Mouse (Mus musculus) layer of hippocampus, postnatal 36 days (tissue): ENCODE measurements around the gene Gm49392. TPM values are rescaled to one million over a fixed set of nuclear protein-coding genes. Genes with fewer than 3 reads are reported as not detected.
"Not testable (repeated sequence)": the region's sequence is repeated elsewhere in the genome, so short reads cannot be mapped to it uniquely, and the experiment has no call there.

Experiments used
- DNase-seq, 2 experiments: peaks; one replicate each; pipeline ENCODE4 v3.0.0; 2022
- total RNA-seq, 2 experiments: library from RNA; stranded (reverse); gene quantifications; 2 replicates each; pipeline ENCODE4 v1.2.3; 2021

Gm49392 gene
- total RNA-seq = not detected

- not testable (repeated sequence) for DNase-seq
These were observed at the start of gene Gm49392 for GRCm38 (mm10) chr13:60896794-60897193. Gene Gm49392 (minus strand): TSS chr13:60896894.

DNA sequence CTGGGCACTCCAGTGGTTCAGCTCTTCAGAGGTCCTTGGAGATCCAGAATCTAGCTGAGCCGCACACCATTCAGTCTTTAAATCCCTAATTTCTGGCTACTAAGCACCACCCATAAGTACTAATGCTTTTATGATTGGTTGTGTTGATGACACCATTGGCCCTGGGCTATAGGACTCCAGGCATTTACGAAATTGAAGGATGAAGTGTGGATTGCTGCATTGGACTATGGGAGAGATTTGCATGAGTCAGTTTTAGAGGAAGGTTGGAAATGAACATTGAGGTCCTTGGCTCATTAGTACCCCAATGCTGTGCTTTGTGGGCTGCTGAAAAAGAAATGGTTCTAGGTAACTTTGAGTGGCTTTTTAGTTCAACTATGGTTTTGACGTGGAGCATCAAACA, 45.2 kb upstream of the Gm49392 start, which contains the start of gene Tpbpa:
Tpbpa (minus strand) TSS at position 101 of the 400 bp plus-strand sequence.
- not testable (repeated sequence) for DNase-seq

DNA sequence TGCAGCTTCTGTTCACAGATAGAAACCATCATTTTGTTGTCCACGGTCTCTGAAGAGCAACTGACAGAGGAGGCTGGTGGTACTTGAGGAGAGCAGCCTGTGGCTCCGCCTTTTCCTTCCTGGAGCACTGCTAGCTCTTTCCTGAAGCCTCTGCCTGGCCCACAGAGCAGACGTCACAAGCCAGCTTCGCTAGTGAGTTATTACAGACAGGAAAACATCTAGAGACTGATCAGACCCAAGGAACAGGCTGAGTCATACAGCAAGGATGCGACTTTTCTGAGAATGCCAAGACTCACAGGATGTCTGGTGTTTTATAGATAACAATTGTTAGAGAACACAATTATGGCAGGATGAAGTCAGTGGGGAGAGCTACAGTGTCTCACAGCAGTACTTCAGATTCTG, 39.8 kb upstream of the Gm49392 start, which contains the start of the genes Gm49391 and Ctla2a:
Gm49391 (minus strand) TSS at position 72 of the 402 bp plus-strand sequence.
Ctla2a (minus strand) TSS at position 126 of the 402 bp plus-strand sequence.
- no peak for DNase-seq

DNA sequence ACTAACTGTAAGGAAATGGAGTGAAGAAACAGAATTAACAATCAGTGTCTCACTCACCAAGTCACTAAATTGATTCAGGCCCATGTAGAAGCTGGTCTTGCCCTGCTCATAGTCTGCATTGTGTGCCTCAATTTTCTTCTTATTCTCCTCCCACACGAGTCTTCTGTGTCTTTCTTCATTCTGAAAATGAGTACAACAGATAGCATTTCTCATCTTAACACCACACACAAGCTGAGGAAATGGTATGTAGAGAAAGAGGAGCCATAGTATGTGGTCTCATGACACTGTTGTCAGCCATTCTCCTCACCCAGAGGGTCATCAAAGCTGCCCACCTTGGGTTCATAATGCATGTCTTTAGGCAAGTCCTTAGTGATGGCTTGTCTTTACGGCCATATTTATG, 38.8 kb upstream of the Gm49392 start, which contains the start of gene Gm49393:
Gm49393 (minus strand) TSS at position 101 of the 400 bp plus-strand sequence.
- DNase-seq = not testable (repeated sequence)

DNA sequence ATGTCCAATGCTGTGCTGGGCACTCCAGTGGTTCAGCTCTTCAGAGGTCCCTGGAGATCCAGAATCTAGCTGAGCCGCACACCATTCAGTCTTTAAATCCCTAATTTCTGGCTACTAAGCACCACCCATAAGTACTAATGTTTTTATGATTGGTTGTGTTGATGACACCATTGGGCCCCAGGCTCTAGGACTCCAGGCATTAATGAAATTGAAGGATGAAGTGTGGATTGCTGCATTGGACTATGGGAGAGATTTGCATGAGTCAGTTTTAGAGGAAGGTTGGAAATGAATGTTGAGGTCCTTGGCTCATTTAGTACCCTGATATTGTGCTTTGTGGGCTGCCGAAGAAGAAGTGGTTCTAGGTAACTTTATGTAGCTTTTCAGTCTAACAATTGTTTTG, 8.1 kb upstream of the Gm49392 start, which contains the start of gene Tpbpb:
Tpbpb (minus strand) TSS at position 101 of the 400 bp plus-strand sequence.
- DNase-seq = not testable (repeated sequence)

DNA sequence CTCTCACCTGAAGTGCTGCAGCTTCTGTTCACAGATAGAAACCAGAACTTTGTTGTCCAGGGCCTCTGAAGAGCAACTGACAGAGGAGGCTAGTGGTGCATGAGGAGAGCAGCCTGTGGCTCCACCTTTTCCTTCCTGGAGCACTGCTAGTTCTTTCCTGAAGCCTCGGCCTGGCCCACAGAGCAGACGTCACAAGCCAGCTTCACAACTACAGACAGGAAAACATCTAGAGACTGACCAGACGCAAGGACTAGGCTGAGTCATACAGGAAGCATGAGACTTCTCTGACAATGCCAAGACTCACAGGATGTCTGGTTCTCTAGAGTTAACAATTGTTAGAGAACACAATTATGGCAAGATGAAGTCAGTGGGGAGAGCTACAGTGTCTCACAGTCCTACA, 634 bp upstream of the Gm49392 start, which contains the start of gene Ctla2b:
Ctla2b (minus strand) TSS at position 120 of the 400 bp plus-strand sequence.
- DNase-seq = no peak

GRCm38 (mm10) chr13:60895406-60896160, 1.1 kb downstream of the Gm49392 start:
- no peak for DNase-seq

GRCm38 (mm10) chr13:60892301-60892700, 4.4 kb downstream of the Gm49392 start:
- no peak for DNase-seq

DNA sequence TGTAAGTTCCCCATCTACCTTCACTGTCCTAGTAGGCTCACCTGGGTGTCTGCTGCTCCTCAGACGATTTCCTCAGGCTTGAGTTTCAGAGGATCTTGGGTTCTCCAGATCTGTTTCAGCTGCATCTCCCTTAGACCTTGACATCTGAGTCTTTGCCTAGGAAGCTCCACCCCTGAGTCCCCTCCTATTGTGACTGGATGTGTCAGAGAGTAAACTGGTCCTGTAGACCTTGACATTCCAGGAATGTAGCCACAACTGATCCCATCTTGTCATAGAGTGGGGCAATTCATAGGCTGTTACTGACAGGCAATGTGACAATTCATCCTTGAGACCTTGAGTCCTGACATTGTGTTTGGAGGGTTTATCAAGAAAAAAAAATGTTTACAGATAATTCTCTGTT, 32.4 kb downstream of the Gm49392 start, which contains the start of gene 4930486L24Rik:
4930486L24Rik (minus strand) TSS at position 195 of the 400 bp plus-strand sequence.
- no peak for DNase-seq

- DNase-seq = no peak
These were observed 48.2 kb downstream of the Gm49392 start for GRCm38 (mm10) chr13:60848241-60849120.

GRCm38 (mm10) chr13:60843153-60843552, 53.5 kb downstream of the Gm49392 start:
- DNase-seq = no peak

DNA sequence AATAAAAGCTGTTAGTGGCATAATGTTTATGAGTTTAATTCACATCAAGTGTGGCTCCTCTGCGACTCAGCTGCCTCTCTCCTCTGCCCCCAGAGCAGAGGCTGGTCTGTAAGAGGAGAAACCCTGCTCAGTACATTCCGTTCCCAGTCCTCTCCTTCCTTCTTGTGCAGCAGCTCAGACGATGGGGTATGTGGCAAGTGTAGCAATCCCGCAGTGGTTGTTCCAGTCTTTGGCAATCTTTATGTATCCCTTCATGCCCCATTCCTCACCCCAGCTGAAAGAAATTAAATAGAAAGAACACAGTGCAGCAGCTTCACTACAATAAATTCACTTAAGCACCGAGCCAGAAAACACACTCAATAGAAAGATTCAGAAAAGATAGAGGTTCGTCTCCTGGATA, 54.0 kb downstream of the Gm49392 start:
- no peak for DNase-seq

- no peak for DNase-seq
These were observed 57.3 kb downstream of the Gm49392 start for GRCm38 (mm10) chr13:60839353-60839902.

DNA sequence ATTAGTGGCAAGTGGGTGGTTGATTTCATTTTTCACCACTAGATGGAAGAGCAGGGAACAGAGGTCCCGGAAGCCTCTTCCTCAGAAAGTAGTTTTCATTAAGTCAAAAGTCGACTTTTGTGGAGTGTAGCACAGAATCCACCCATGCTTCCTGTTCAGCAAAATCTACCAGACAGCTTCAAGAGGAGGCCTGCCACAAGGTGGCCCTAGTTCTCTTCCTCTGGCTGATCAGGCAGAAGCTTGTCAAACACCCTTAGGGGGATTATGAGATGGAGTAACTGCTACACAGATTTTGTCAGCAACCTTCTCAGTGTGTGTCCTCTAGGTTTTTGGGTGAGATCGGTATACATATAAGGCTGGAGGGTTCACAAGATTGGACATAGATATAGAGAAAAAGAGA, 70.6 kb downstream of the Gm49392 start:
- DNase-seq = no peak

DNA sequence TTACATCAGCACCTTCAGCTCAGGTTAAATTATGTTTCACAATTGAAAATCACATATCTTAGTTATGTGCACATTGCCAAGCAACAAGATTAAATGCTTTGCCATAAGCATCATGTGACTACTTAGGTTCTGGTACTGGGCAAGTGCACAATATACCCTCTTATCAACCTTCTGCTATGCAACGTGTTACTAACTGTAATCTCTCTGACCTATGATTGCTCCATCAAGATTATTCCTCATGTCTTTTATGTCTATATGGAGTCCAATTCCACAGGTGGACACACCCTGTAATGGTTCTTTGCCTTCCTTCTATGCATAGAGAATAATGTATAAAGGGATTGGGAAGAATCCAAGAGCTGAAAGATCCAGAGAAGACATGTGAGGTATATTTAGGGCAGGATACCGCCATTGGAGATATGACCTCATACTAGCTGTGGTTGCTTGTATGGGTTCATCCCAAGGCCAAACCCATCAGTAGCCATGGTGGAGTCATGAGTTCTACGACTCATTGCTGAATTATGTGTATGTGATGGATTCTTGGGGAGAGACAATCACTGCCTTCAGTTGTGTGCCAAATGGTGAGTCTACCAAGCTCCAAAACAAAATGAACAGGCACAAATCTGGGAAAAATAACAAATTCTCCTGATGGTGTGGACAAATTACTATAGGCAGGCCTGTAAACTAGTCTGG, 76.1 kb downstream of the Gm49392 start:
- no peak for DNase-seq

DNA sequence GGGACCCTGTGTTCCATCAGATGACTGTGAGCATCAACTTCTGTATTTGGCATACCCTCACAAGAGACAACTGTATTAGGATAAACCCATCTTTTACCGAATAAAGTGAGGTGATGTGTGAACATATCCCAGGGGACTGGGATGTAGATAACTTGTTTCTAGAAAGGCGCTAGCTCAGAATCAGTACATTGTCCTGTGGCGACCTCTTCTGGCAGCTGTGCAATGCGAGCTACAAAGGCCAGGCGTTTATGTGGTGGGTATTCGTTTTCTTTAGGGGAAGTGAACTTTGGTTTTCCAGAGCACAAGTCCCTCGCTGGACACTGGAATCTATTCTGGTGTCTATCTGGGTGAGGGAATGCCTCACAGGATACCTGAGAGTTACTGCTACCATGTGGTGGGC, 77.2 kb downstream of the Gm49392 start:
- peak; percentile 15 to 16 for DNase-seq

GRCm38 (mm10) chr13:60813722-60814121, 83.0 kb downstream of the Gm49392 start:
- DNase-seq = no peak

GRCm38 (mm10) chr13:60812768-60813167, 83.9 kb downstream of the Gm49392 start:
- no peak for DNase-seq

GRCm38 (mm10) chr13:60809690-60810089, 87.0 kb downstream of the Gm49392 start:
- no peak for DNase-seq

GRCm38 (mm10) chr13:60802749-60803148, 93.9 kb downstream of the Gm49392 start, which contains the start of gene Ctsll3:
Gene Ctsll3 (minus strand): TSS chr13:60802849.
- no peak for DNase-seq
